Mouse (Mus musculus) MN1 (cell line): Measurements from ENCODE around the gene Bpifa6.
"Not testable (repeated sequence)": the region's sequence is repeated elsewhere in the genome, so short reads cannot be mapped to it uniquely, and the experiment has no call there.

Experiments
- DNase-seq: peaks from one replicate; pipeline ENCODE4 v3.0.0-alpha.2; 2016; ENCODE audit warnings: low spot score

The Bpifa6 gene

GRCm38 (mm10) chr2:153974582-153974981 lies at the start of gene Bpifa6:
Gene Bpifa6 (plus strand): TSS chr2:153974945.
- no peak for DNase-seq

- DNase-seq: peak; percentile 14
These were observed 44.8 kb upstream of the Bpifa6 start for GRCm38 (mm10) chr2:153929871-153930413.

GRCm38 (mm10) chr2:153931125-153931524 lies 43.6 kb upstream of the Bpifa6 start:
- DNase-seq: no peak

- DNase-seq: no peak
These were observed 41.4 kb upstream of the Bpifa6 start for GRCm38 (mm10) chr2:153933311-153933710.

- DNase-seq: no peak
These were observed 39.4 kb upstream of the Bpifa6 start for GRCm38 (mm10) chr2:153935348-153935747.

- no peak for DNase-seq
These were observed 36.9 kb upstream of the Bpifa6 start, which contains the start of gene Bpifb4 for GRCm38 (mm10) chr2:153937843-153938242. Gene Bpifb4 (plus strand): TSS chr2:153938212.

- no peak for DNase-seq
These were observed 31.2 kb upstream of the Bpifa6 start for GRCm38 (mm10) chr2:153943537-153943936.

GRCm38 (mm10) chr2:153944567-153944966 lies 30.2 kb upstream of the Bpifa6 start:
- DNase-seq: no peak

- DNase-seq: peak; percentile 26
These were observed 21.8 kb upstream of the Bpifa6 start for GRCm38 (mm10) chr2:153952897-153953296.

- DNase-seq: peak; percentile 9
These were observed 20.9 kb upstream of the Bpifa6 start for GRCm38 (mm10) chr2:153953836-153954235.

GRCm38 (mm10) chr2:153962821-153963331 lies 11.9 kb upstream of the Bpifa6 start:
- DNase-seq: no peak

GRCm38 (mm10) chr2:153963334-153963733 lies 11.4 kb upstream of the Bpifa6 start:
- DNase-seq: no peak

- no peak for DNase-seq
These were observed 4.5 kb upstream of the Bpifa6 start for GRCm38 (mm10) chr2:153970221-153970620.

- DNase-seq: peak; percentile 34
These were observed 21.0 kb downstream of the Bpifa6 start for GRCm38 (mm10) chr2:153995770-153996169.

GRCm38 (mm10) chr2:154000501-154000900 lies 25.8 kb downstream of the Bpifa6 start:
- no peak for DNase-seq

- DNase-seq: no peak
These were observed 26.3 kb downstream of the Bpifa6 start for GRCm38 (mm10) chr2:154001056-154001455.

GRCm38 (mm10) chr2:154004456-154004855 lies 29.7 kb downstream of the Bpifa6 start:
- DNase-seq: peak; percentile 1

- peak; percentile 3 for DNase-seq
These were observed 30.3 kb downstream of the Bpifa6 start for GRCm38 (mm10) chr2:154005094-154005493.

GRCm38 (mm10) chr2:154005734-154006133 lies 31.0 kb downstream of the Bpifa6 start:
- DNase-seq: peak; percentile 2

GRCm38 (mm10) chr2:154006331-154006730 lies 31.6 kb downstream of the Bpifa6 start:
- peak; percentile 4 for DNase-seq

GRCm38 (mm10) chr2:154007381-154007780 lies 32.6 kb downstream of the Bpifa6 start:
- DNase-seq: no peak

- peak; percentile 3 for DNase-seq
These were observed 33.2 kb downstream of the Bpifa6 start, which contains the start of gene Bpifa2 for GRCm38 (mm10) chr2:154007965-154008364. Gene Bpifa2 (plus strand): TSS chr2:154008265.

GRCm38 (mm10) chr2:154017990-154018389 lies 43.2 kb downstream of the Bpifa6 start:
- no peak for DNase-seq

GRCm38 (mm10) chr2:154024676-154025075 lies 49.9 kb downstream of the Bpifa6 start:
- DNase-seq: not testable (repeated sequence)
